Mouse (Mus musculus) testis, adult 2 months (tissue): ENCODE data around the gene Gm11562.

Experiments used
- CTCF ChIP-seq: fragments of 200-500 bp; IDR thresholded peaks from 2 replicates; pipeline ENCODE4 v1.5.1; 2012; ENCODE audit warnings: low read depth, mild to moderate bottlenecking, inconsistent platforms, low read length, moderate library complexity; ENCODE audit not compliant: control insufficient read depth, insufficient read depth, insufficient replicate concordance
- POLR2A ChIP-seq: fragments of 200-500 bp; IDR thresholded peaks from 2 replicates; pipeline ENCODE4 v1.6.1; 2012; ENCODE audit warnings: low read depth, mild to moderate bottlenecking, inconsistent platforms, low read length, moderate library complexity; ENCODE audit not compliant: control insufficient read depth

- TF ChIP-seq CTCF (no peak), POLR2A (no peak)
Observed at GRCm38 (mm10) chr11:99614796-99615363, 5.4 kb downstream of the Gm11562 start, which contains the start of gene Krtap2-4.
